Mouse (Mus musculus): ENCODE measurements around the gene Ryk.
"Not testable (repeated sequence)": the region's sequence is repeated elsewhere in the genome, so short reads cannot be mapped to it uniquely, and the experiment has no call there.

The Ryk gene

GRCm38 (mm10) chr9:102904952-102905351 lies 70.2 kb downstream of the Ryk start:
- no peak for DNase-seq (ENCODE audit: inconsistent ontology term)

GRCm38 (mm10) chr9:102906781-102907180 lies 72.1 kb downstream of the Ryk start:
- DNase-seq (ENCODE audit: inconsistent ontology term) = no peak

GRCm38 (mm10) chr9:102907521-102908246 lies 73.0 kb downstream of the Ryk start:
- no peak for DNase-seq (ENCODE audit: inconsistent ontology term)

- no peak for DNase-seq (ENCODE audit: inconsistent ontology term)
Observed at GRCm38 (mm10) chr9:102911526-102911925, 76.8 kb downstream of the Ryk start.

GRCm38 (mm10) chr9:102912516-102913035 lies 77.9 kb downstream of the Ryk start:
- DNase-seq (ENCODE audit: inconsistent ontology term) = no peak

- not testable (repeated sequence) for DNase-seq (ENCODE audit: inconsistent ontology term)
Observed at GRCm38 (mm10) chr9:102913597-102913996, 78.9 kb downstream of the Ryk start.

- peak; percentile 54 for DNase-seq (ENCODE audit: inconsistent ontology term)
Observed at GRCm38 (mm10) chr9:102914583-102914982, 79.9 kb downstream of the Ryk start.

- DNase-seq (ENCODE audit: inconsistent ontology term) = no peak
Observed at GRCm38 (mm10) chr9:102915292-102915854, 80.7 kb downstream of the Ryk start.

- no peak for DNase-seq (ENCODE audit: inconsistent ontology term)
Observed at GRCm38 (mm10) chr9:102916076-102916475, 81.4 kb downstream of the Ryk start.

GRCm38 (mm10) chr9:102917532-102918129 lies 82.9 kb downstream of the Ryk start:
- no peak for DNase-seq (ENCODE audit: inconsistent ontology term)

- no peak for DNase-seq (ENCODE audit: inconsistent ontology term)
Observed at GRCm38 (mm10) chr9:102919486-102919885, 84.8 kb downstream of the Ryk start.

- DNase-seq (ENCODE audit: inconsistent ontology term) = no peak
Observed at GRCm38 (mm10) chr9:102921791-102922190, 87.1 kb downstream of the Ryk start.

- no peak for DNase-seq (ENCODE audit: inconsistent ontology term)
Observed at GRCm38 (mm10) chr9:102922866-102923434, 88.2 kb downstream of the Ryk start.

GRCm38 (mm10) chr9:102923836-102924235 lies 89.1 kb downstream of the Ryk start:
- no peak for DNase-seq (ENCODE audit: inconsistent ontology term)

- DNase-seq (ENCODE audit: inconsistent ontology term) = peak; percentile 17
Observed at GRCm38 (mm10) chr9:102924627-102925316, 90.1 kb downstream of the Ryk start.

- DNase-seq (ENCODE audit: inconsistent ontology term) = no peak
Observed at GRCm38 (mm10) chr9:102926137-102926536, 91.4 kb downstream of the Ryk start.

GRCm38 (mm10) chr9:102929776-102930175 lies 95.1 kb downstream of the Ryk start:
- DNase-seq (ENCODE audit: inconsistent ontology term) = no peak

GRCm38 (mm10) chr9:102933925-102934721 lies 99.4 kb downstream of the Ryk start:
- DNase-seq (ENCODE audit: inconsistent ontology term) = peak; percentile 67

- no peak for DNase-seq (ENCODE audit: inconsistent ontology term)
Observed at GRCm38 (mm10) chr9:102942221-102942620, 107.5 kb downstream of the Ryk start.

- DNase-seq (ENCODE audit: inconsistent ontology term) = no peak
Observed at GRCm38 (mm10) chr9:102944891-102945290, 110.2 kb downstream of the Ryk start.

GRCm38 (mm10) chr9:102946469-102947015 lies 111.8 kb downstream of the Ryk start:
- DNase-seq (ENCODE audit: inconsistent ontology term) = no peak

All from Muller cell, postnatal 12 days (primary cell).